Mouse (Mus musculus) myocyte (in vitro differentiated cells): Measurements from ENCODE around the gene Wdr41.

Experiments
- E2F4 ChIP-seq: IDR thresholded peaks from one replicate; pipeline ENCODE4 v1.6.1; 2011; ENCODE audit warnings: mild to moderate bottlenecking, control low read depth, moderate library complexity; ENCODE audit not compliant: insufficient read depth
- MYOD1 ChIP-seq, 3 experiments: IDR thresholded peaks; one replicate each; pipeline ENCODE4 v1.6.1; 2011; ENCODE audit warnings: control low read depth in 2 of 3, low read depth in 2 of 3, mild to moderate bottlenecking in 2 of 3, moderate library complexity in 1 of 3; ENCODE audit not compliant: insufficient read length in 2 of 3, control insufficient read depth in 1 of 3
- POLR2A ChIP-seq: IDR thresholded peaks from one replicate; pipeline ENCODE4 v1.6.1; 2011; ENCODE audit warnings: low read depth, mild to moderate bottlenecking, control low read depth, moderate library complexity; ENCODE audit not compliant: insufficient read length
- POLR2AphosphoS2 ChIP-seq: IDR thresholded peaks from one replicate; pipeline ENCODE4 v1.6.1; 2011; ENCODE audit warnings: low read depth, control low read depth; ENCODE audit not compliant: insufficient read length
- TCF12 ChIP-seq: IDR thresholded peaks from one replicate; pipeline ENCODE4 v1.6.1; 2011; ENCODE audit warnings: mild to moderate bottlenecking, control low read depth; ENCODE audit not compliant: poor library complexity, insufficient read depth, severe bottlenecking
- USF1 ChIP-seq: IDR thresholded peaks from one replicate; pipeline ENCODE4 v1.6.1; 2011; ENCODE audit warnings: low read depth, mild to moderate bottlenecking, control low read depth, moderate library complexity

DNA sequence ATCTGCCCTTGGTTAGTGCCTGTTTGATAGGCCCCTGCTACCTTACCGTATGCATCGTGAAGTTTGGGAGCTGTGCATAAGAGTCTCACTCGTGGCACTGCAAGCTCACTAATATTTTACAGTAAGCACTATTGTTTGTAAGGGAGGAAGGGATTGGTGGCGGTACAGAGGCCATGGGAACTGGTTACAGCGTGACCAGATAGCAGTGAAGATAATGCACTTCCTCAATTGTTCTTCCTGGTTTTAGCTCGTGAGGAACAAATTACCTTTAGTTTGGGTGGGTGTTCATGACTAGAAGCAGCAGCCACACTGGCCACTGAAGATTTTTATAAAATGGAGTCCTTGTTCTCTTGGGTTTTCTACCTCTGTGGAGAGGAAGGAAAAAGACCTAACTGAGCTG, 43.2 kb downstream of the Wdr41 start:
- TF ChIP-seq E2F4 = no peak
- TF ChIP-seq TCF12 = no peak
- no peak for TF ChIP-seq USF1
- no peak for TF ChIP-seq POLR2A
- no peak for TF ChIP-seq MYOD1 (IDR thresholded peaks at IDR 0.05; ENCODE audit: control insufficient read depth in 1 of 3, insufficient read length in 2 of 3, low read depth in 2 of 3)
- TF ChIP-seq POLR2AphosphoS2 = no peak
